Mouse (Mus musculus): ENCODE results near the gene Fgf15. TPM values are rescaled to one million over a fixed set of nuclear protein-coding genes. Genes with fewer than 3 reads are reported as not detected.
A peak's percentile ranks its signal among the peaks of the same experiment; 100 is the strongest.

Fgf15 gene
- polyA plus RNA-seq, 1 experiment from 2014 or later, result 92.1 TPM

DNA sequence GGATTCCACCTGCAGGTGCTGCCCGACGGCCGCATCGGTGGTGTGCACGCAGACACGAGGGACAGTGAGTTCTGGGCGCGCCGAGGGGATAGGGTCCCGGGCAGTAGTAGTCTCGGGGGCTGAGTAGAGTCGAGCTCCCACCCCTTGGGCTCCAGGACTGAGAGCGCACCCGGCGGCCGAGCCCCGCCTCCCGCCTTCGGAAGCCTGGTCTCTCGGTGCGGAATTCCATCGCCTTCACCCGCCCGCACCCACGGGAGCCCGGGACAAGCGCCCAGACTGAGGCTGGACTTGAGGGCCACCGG, 34.6 kb upstream of the Fgf15 start:
- H3K4me2 ChIP-seq (ENCODE audit: low read depth, low read length, severe bottlenecking), result peak overlapping the region; percentile 32
- 0% methylated on average over 28 of the region's 28 CpGs for WGBS
- H3K4me1 ChIP-seq (replicated peaks; ENCODE audit: control insufficient read depth, insufficient read depth, low read length), result peaks cover 8% of the 10 kb centered on the region; the same call in 1 of the 2 replicates
- H3K36me3 ChIP-seq (ENCODE audit: control insufficient read depth, insufficient read depth, low read length), result no peaks in the 10 kb centered on the region
- ATAC-seq (replicated peaks; ENCODE audit: low FRiP score) (no peak), DNase-seq (ENCODE audit: low spot score) (no peak)
- H3K27ac ChIP-seq (ENCODE audit: low read depth, low read length), result no peak overlapping the region
- peak overlapping the region; percentile 20 for H3K4me3 ChIP-seq (ENCODE audit: low read depth, low read length)
- no peaks in the 10 kb centered on the region for H3K9me3 ChIP-seq (ENCODE audit: control insufficient read depth, low read length)
- H3K27me3 ChIP-seq (ENCODE audit: control insufficient read depth, insufficient read depth, low read length), result peaks cover 63% of the 10 kb centered on the region
- no peak overlapping the region for H3K9ac ChIP-seq (ENCODE audit: low read length)

DNA sequence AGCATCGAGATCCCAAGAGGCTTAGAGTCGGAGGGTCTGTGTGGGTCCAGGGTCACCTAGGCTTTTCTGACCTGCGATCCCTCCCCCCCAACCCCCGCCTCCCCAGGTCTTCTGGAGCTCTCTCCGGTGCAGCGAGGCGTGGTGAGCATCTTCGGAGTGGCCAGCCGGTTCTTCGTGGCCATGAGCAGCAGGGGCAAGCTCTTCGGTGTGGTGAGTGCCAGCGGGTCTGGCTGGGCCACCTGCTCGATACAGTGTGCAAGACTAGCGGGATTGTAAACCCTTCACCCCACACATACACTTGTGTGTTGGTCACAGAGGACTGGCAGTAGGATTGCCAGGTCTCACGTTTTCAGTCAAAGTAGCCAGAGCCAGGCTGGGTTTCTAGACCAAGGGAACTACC, 34.2 kb upstream of the Fgf15 start:
- Histone ChIP-seq H3K27ac (ENCODE audit: low read depth, low read length) (no peak overlapping the region), H3K9ac (ENCODE audit: low read length) (no peak overlapping the region), H3K36me3 (ENCODE audit: control insufficient read depth, insufficient read depth, low read length) (no peaks in the 10 kb centered on the region), H3K4me2 (ENCODE audit: low read depth, low read length, severe bottlenecking) (no peak overlapping the region; the same call in 1 of the 2 replicates), H3K4me3 (ENCODE audit: low read depth, low read length) (peak overlapping the region; percentile 20; the same call in 1 of the 2 replicates), H3K27me3 (ENCODE audit: control insufficient read depth, insufficient read depth, low read length) (peaks cover 63% of the 10 kb centered on the region), H3K9me3 (ENCODE audit: control insufficient read depth, low read length) (no peaks in the 10 kb centered on the region), H3K4me1 (replicated peaks; ENCODE audit: control insufficient read depth, insufficient read depth, low read length) (peaks cover 8% of the 10 kb centered on the region; the same call in 1 of the 2 replicates)
- ATAC-seq (replicated peaks; ENCODE audit: low FRiP score) (no peak), DNase-seq (ENCODE audit: low spot score) (no peak)
- WGBS, result 0% methylated on average over 15 of the region's 15 CpGs

DNA sequence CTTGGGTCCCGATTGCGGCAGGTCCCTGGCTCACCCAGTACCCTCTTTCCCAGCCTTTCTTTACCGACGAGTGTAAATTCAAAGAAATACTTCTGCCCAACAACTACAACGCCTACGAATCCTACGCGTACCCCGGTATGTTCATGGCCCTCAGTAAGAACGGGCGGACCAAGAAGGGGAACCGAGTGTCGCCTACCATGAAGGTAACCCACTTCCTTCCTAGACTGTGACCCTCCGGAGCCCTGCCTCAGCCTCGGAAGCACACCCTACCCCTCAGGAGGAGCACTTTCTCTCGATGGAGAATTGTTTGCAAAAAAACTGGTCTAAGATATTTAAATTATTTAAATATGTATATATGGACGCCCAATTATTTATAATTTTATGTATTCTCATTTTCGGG, 33.6 kb upstream of the Fgf15 start:
- H3K9ac ChIP-seq (ENCODE audit: low read length), result no peak overlapping the region
- no peaks in the 10 kb centered on the region for H3K36me3 ChIP-seq (ENCODE audit: control insufficient read depth, insufficient read depth, low read length)
- no peak overlapping the region for H3K4me2 ChIP-seq (ENCODE audit: low read depth, low read length, severe bottlenecking)
- peaks cover 8% of the 10 kb centered on the region; the same call in 1 of the 2 replicates for H3K4me1 ChIP-seq (replicated peaks; ENCODE audit: control insufficient read depth, insufficient read depth, low read length)
- 2% methylated on average over 18 of the region's 18 CpGs for WGBS
- no peaks in the 10 kb centered on the region for H3K9me3 ChIP-seq (ENCODE audit: control insufficient read depth, low read length)
- DNase-seq (ENCODE audit: low spot score) (no peak), ATAC-seq (replicated peaks; ENCODE audit: low FRiP score) (no peak)
- no peak overlapping the region for H3K27ac ChIP-seq (ENCODE audit: low read depth, low read length)
- H3K27me3 ChIP-seq (ENCODE audit: control insufficient read depth, insufficient read depth, low read length), result peaks cover 63% of the 10 kb centered on the region
- H3K4me3 ChIP-seq (ENCODE audit: low read depth, low read length), result no peak overlapping the region

DNA sequence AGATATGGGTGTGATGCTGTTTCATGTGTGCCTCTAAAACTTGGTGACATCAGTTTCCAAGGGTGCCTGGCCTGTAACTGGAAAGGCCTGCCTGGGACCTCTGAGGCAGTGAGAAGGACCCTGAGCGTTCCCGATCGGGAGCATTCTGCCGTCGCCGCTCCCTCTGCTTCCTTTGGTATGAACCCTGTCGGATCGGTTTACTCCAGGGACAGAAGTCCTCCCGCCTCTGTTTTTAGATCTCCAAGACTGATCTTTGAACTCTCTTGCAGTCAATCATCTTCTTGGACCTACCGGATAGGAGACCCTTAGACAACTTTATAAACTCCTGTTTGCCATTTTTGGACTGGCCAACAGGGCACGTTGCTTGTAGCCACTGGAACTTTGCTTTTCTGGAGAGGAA, 33.1 kb upstream of the Fgf15 start:
- H3K27me3 ChIP-seq (ENCODE audit: control insufficient read depth, insufficient read depth, low read length), result peaks cover 63% of the 10 kb centered on the region
- H3K36me3 ChIP-seq (ENCODE audit: control insufficient read depth, insufficient read depth, low read length), result no peaks in the 10 kb centered on the region
- no peak overlapping the region for H3K4me2 ChIP-seq (ENCODE audit: low read depth, low read length, severe bottlenecking)
- peaks cover 8% of the 10 kb centered on the region; the same call in 1 of the 2 replicates for H3K4me1 ChIP-seq (replicated peaks; ENCODE audit: control insufficient read depth, insufficient read depth, low read length)
- no peaks in the 10 kb centered on the region for H3K9me3 ChIP-seq (ENCODE audit: control insufficient read depth, low read length)
- H3K27ac ChIP-seq (ENCODE audit: low read depth, low read length), result no peak overlapping the region
- no peak for DNase-seq (ENCODE audit: low spot score)
- no peak overlapping the region for H3K4me3 ChIP-seq (ENCODE audit: low read depth, low read length)
- no peak overlapping the region for H3K9ac ChIP-seq (ENCODE audit: low read length)
- ATAC-seq (replicated peaks; ENCODE audit: low FRiP score), result no peak
- WGBS, result 2% methylated on average over 11 of the region's 11 CpGs

DNA sequence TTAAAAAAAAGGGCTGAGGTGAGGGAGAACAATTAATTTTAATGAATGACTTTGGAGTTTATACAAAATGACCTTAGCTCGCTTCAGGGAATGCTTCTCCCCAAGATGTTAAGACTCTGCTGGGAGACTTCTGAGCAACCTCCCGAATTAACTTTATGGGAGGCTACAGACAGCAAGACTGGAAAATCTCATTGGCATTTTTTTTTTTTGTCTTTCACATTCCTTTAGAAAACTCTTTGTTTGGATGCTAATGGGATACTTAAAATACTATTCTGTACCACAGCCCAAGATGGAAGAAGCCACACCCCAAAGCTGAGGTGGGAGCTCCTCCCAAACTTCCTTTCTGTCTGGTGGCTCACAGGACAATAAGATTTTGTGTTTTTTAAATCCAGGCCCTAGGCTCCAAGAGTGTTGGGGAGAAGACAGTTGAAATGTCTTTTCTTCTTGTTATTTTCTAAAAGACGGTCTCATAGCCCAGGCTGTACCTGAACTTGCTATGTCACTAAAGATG, 32.1 kb upstream of the Fgf15 start:
- Histone ChIP-seq H3K4me1 (replicated peaks; ENCODE audit: control insufficient read depth, insufficient read depth, low read length) (peaks cover 8% of the 10 kb centered on the region; the same call in 1 of the 2 replicates), H3K4me3 (ENCODE audit: low read depth, low read length) (no peak overlapping the region), H3K4me2 (ENCODE audit: low read depth, low read length, severe bottlenecking) (no peak overlapping the region), H3K36me3 (ENCODE audit: control insufficient read depth, insufficient read depth, low read length) (no peaks in the 10 kb centered on the region), H3K9ac (ENCODE audit: low read length) (no peak overlapping the region), H3K9me3 (ENCODE audit: control insufficient read depth, low read length) (no peaks in the 10 kb centered on the region), H3K27ac (ENCODE audit: low read depth, low read length) (no peak overlapping the region), H3K27me3 (ENCODE audit: control insufficient read depth, insufficient read depth, low read length) (peaks cover 63% of the 10 kb centered on the region)
- ATAC-seq (replicated peaks; ENCODE audit: low FRiP score) (no peak), DNase-seq (ENCODE audit: low spot score) (no peak)
- 45% methylated on average over 3 of the region's 3 CpGs for WGBS

DNA sequence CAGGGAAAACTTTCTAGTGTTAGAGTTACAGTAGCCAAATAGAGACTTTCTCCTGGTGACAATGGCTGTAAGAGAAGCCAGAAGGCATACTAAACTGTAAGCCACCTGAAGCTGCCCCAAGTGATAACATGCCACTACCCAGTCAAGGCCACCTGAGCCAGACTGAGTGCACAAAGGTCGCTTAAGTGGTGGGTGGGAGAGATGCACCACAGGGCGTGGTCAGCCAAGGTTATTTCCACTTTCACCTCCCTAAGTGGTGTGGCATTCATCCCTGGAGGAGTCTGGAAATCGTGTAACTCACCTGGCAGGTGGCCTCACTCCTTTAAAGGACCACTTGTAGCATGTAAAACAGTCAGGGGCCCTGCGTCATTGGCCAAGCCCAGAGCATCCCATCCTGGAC, 29.2 kb upstream of the Fgf15 start:
- no peaks in the 10 kb centered on the region for H3K9me3 ChIP-seq (ENCODE audit: control insufficient read depth, low read length)
- WGBS, result 72% methylated on average over 4 of the region's 4 CpGs

DNA sequence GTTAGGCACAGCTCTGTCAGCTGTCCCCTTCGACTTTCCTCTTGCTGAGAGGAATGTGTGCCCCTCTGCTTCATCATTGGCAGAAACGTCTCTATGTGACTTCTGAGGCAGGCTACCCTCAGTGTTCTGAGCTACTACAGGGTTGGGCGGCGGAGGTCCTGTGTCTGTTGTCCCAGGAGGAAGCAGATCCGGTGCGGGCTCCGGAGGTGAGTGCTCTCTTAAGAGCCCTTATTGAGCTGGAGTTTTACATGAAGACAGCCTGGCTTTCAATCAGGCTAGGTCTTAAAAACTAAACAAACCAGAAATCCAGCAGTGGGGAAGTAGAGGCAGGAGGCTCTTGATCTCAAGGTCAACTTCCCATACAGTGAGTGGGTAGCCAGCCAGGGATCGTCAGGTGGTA, 28.7 kb upstream of the Fgf15 start:
- no peak overlapping the region for H3K27ac ChIP-seq (ENCODE audit: low read depth, low read length)
- ATAC-seq (replicated peaks; ENCODE audit: low FRiP score) (no peak), DNase-seq (ENCODE audit: low spot score) (no peak)
- WGBS, result 80% methylated on average over 8 of the region's 8 CpGs
- no peaks in the 10 kb centered on the region for H3K36me3 ChIP-seq (ENCODE audit: control insufficient read depth, insufficient read depth, low read length)
- no peak overlapping the region for H3K9ac ChIP-seq (ENCODE audit: low read length)
- H3K4me2 ChIP-seq (ENCODE audit: low read depth, low read length, severe bottlenecking), result no peak overlapping the region
- H3K27me3 ChIP-seq (ENCODE audit: control insufficient read depth, insufficient read depth, low read length), result peaks cover 30% of the 10 kb centered on the region
- no peaks in the 10 kb centered on the region for H3K9me3 ChIP-seq (ENCODE audit: control insufficient read depth, low read length)
- no peaks in the 10 kb centered on the region for H3K4me1 ChIP-seq (replicated peaks; ENCODE audit: control insufficient read depth, insufficient read depth, low read length)
- no peak overlapping the region for H3K4me3 ChIP-seq (ENCODE audit: low read depth, low read length)

More for the DNA sequence above, 29.2 kb upstream of the Fgf15 start:
- Histone ChIP-seq H3K27me3 (ENCODE audit: control insufficient read depth, insufficient read depth, low read length) (peaks cover 34% of the 10 kb centered on the region), H3K36me3 (ENCODE audit: control insufficient read depth, insufficient read depth, low read length) (no peaks in the 10 kb centered on the region), H3K27ac (ENCODE audit: low read depth, low read length) (no peak overlapping the region), H3K4me3 (ENCODE audit: low read depth, low read length) (no peak overlapping the region), H3K9ac (ENCODE audit: low read length) (no peak overlapping the region), H3K4me1 (replicated peaks; ENCODE audit: control insufficient read depth, insufficient read depth, low read length) (no peaks in the 10 kb centered on the region; the same call in 1 of the 2 replicates), H3K4me2 (ENCODE audit: low read depth, low read length, severe bottlenecking) (no peak overlapping the region)
- DNase-seq (ENCODE audit: low spot score) (no peak), ATAC-seq (replicated peaks; ENCODE audit: low FRiP score) (no peak)

DNA sequence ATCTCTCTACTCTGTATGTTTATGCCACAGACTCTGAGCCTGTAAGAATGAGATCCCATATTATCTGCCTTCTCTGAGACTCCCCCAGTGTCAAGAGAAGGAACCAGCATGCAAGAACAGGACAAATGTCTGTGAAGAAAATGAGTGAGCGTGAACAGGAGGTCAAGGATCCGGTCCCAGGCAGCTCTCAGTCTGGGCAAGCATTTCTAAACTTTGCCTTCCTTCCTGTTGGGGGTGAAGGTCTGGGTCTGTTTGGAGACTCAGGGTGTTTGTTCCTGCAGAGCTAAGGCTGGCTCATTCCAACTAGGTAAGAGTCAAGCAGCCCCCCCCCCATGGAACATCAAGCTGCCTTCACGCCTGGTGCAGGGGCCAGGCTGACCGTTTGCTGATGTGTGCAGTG, 23.9 kb upstream of the Fgf15 start:
- H3K27ac ChIP-seq (ENCODE audit: low read depth, low read length), result no peak overlapping the region
- no peak overlapping the region for H3K4me2 ChIP-seq (ENCODE audit: low read depth, low read length, severe bottlenecking)
- no peak overlapping the region for H3K4me3 ChIP-seq (ENCODE audit: low read depth, low read length)
- no peaks in the 10 kb centered on the region; the same call in 1 of the 2 replicates for H3K27me3 ChIP-seq (ENCODE audit: control insufficient read depth, insufficient read depth, low read length)
- H3K4me1 ChIP-seq (replicated peaks; ENCODE audit: control insufficient read depth, insufficient read depth, low read length), result peaks cover 8% of the 10 kb centered on the region; the same call in 1 of the 2 replicates
- H3K36me3 ChIP-seq (ENCODE audit: control insufficient read depth, insufficient read depth, low read length), result no peaks in the 10 kb centered on the region
- no peaks in the 10 kb centered on the region for H3K9me3 ChIP-seq (ENCODE audit: control insufficient read depth, low read length)
- WGBS, result 79% methylated on average over 4 of the region's 4 CpGs
- ATAC-seq (replicated peaks; ENCODE audit: low FRiP score) (no peak), DNase-seq (ENCODE audit: low spot score) (no peak)
- H3K9ac ChIP-seq (ENCODE audit: low read length), result no peak overlapping the region

DNA sequence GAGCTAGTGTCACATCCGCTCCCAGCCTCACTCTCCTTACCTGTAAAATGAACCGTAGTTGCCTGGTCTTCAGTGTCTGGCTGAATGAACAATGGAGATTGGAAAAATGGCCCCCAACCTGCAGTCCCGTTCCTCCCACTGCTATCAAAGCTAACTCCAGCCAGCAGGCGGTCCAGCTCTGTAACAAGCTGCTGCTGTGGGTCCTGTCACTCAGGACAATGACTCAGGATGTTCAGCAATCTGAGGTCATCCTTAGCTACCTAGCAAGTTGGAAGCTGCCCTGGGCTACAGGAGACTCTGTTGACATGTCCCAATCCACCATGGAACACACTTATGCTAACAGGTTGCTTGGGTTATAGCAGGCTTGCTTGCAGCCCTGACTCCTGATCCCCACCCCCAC, 23.2 kb upstream of the Fgf15 start:
- Histone ChIP-seq H3K4me2 (ENCODE audit: low read depth, low read length, severe bottlenecking) (no peak overlapping the region), H3K4me1 (replicated peaks; ENCODE audit: control insufficient read depth, insufficient read depth, low read length) (peaks cover 8% of the 10 kb centered on the region; the same call in 1 of the 2 replicates), H3K9ac (ENCODE audit: low read length) (no peak overlapping the region), H3K9me3 (ENCODE audit: control insufficient read depth, low read length) (no peaks in the 10 kb centered on the region), H3K27me3 (ENCODE audit: control insufficient read depth, insufficient read depth, low read length) (no peaks in the 10 kb centered on the region), H3K36me3 (ENCODE audit: control insufficient read depth, insufficient read depth, low read length) (no peaks in the 10 kb centered on the region), H3K27ac (ENCODE audit: low read depth, low read length) (no peak overlapping the region), H3K4me3 (ENCODE audit: low read depth, low read length) (no peak overlapping the region)
- ATAC-seq (replicated peaks; ENCODE audit: low FRiP score), result no peak
- WGBS, result 69% methylated on average over 4 of the region's 4 CpGs
- no peak for DNase-seq (ENCODE audit: low spot score)
